Mouse (Mus musculus): ENCODE measurements around the gene Daam1. TPM values are rescaled to one million over a fixed set of nuclear protein-coding genes. Genes with fewer than 3 reads are reported as not detected.
A peak's percentile ranks its signal among the peaks of the same experiment; 100 is the strongest.

Gene Daam1
- total RNA-seq, 2 experiments from 2014 or later: 8.0 to 12.8 TPM

DNA sequence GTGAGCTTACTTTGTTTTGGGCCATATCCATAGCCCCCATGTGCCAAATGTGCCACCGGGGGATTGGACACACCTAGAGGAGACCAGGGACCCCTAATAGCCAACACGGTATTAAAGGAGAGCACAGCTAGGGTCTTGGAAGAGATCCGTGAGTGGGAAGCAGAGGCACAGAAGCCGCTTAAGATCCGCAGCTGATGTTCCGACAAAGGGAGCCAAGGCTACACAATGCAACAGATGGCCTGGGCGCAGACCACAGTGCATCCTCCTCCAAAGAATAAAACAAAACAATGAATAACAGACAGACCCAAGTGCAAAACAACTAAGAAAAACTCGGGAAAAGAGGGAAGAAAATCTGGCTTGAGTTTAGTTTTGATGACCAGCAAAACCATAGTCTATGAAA, 165.0 kb downstream of the Daam1 start:
- Histone ChIP-seq H3K4me3 (no peak overlapping the region), H3K27ac (peak overlapping the region; percentile 28; the same call in 1 of the 2 replicates)
- no peak for TF ChIP-seq CTCF (IDR thresholded peaks at IDR 0.05)
- intact Hi-C loops (cut with DNase I): no loop called here
- DNase-seq: peak; percentile 29

DNA sequence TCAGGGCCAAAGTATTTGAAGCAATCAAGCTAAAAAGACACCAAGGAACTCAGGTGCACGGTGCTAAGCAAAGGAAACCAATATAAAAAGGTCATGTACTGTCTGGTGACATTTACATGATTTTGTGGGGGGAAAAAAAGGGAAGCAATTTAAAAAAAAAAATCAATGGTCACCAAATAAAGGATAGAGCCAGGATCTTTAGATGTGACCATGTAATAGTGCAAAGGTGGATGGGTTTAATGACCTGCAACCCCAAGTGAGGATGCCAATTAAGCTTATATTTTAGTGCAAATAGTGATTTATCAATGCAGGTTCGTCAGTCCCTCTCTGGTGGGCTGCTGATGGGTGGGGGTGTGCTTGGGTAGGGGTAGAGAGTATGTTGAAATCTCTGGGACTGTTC, 166.0 kb downstream of the Daam1 start:
- no peak for TF ChIP-seq CTCF (IDR thresholded peaks at IDR 0.05)
- no peak overlapping the region for H3K27ac ChIP-seq
- no peak for DNase-seq
- no peak overlapping the region for H3K4me3 ChIP-seq
- intact Hi-C loops (cut with DNase I): no loop called here

DNA sequence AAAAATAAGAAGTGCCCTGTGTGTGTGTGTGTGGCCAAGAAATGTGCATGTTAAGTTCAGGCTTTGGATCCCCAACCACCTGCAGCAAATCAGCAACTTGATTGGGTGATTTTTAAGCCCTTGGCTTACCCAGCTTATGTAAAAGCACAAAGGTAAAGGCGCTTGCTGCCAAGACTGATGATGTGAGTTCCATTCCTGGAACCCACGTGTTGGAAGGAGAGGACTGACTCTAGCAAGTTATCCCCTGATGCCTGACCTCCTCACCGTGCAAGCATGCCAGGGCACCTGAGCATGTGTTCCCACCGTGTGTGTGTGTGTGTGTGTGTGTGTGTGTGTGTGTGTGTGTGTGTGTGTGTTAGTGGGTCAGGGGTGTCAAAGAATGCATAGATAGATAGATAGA, 166.5 kb downstream of the Daam1 start:
- no peak overlapping the region for H3K27ac ChIP-seq
- intact Hi-C loops (cut with DNase I): no loop called here
- TF ChIP-seq CTCF (IDR thresholded peaks at IDR 0.05): no peak
- DNase-seq: no peak
- no peak overlapping the region for H3K4me3 ChIP-seq

DNA sequence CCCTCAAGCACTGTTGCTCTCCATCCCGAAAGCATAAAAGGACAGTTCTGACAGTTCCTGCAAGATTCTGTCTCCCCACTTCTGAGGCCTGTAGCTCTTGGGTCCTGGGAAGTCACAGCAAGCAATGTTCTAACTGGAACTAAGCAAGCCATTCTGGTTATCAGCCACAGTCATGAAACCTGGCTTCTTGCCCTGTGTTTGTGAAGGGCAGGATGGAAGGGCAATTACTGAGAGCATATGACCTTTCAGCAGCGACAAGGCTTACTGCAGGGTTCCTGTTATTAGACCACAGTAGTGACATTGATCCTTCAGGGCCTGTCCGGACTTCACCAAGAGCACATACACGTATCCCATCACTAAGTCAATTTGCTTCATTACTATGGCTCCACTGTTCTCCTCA, 167.8 kb downstream of the Daam1 start:
- peak overlapping the region; percentile 58 for H3K27ac ChIP-seq
- no peak for TF ChIP-seq CTCF (IDR thresholded peaks at IDR 0.05)
- DNase-seq: peak; percentile 37
- H3K4me3 ChIP-seq: no peak overlapping the region
- intact Hi-C loops (cut with DNase I): no loop called here

DNA sequence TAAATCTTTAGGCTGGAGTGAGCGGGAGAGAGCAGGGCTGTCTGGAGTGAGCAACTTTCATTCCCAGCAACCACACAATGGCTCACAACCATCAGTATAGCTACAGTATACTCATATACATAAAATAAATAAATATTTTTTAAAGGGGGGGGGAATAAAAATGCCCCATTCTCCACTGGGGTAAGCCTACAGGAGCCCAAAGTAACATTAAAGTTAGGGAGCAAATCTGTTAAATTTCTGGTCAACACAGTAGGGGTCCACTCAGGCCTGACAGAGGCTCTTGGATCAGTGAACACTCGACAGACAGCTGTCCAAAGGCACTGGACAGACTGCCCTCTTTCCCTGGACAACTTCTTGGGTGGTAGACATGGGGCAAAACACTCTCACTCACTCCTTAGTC, 168.8 kb downstream of the Daam1 start:
- no peak for DNase-seq
- no peak overlapping the region for H3K4me3 ChIP-seq
- no peak overlapping the region for H3K27ac ChIP-seq
- intact Hi-C loops (cut with DNase I): no loop called here
- no peak for TF ChIP-seq CTCF (IDR thresholded peaks at IDR 0.05)

DNA sequence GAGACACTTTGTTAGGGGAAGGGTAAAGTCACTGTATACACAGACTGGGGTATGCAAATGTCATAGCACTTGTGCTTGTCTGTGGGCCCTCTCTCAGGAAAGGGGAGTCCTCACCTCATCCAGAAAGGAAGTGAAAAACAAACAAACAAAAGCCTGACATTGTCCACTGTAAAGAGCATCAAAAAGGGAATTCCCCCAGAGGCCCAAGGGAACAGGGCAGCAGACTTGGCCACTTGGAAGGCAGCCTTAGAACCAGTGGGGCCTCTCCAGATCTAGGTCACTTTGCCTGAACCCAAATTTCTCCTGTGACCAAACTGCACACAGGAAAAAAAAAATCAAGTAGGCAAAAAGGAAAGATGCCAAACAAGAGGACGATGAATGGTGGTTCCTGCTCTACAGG, 170.9 kb downstream of the Daam1 start:
- H3K27ac ChIP-seq: no peak overlapping the region
- intact Hi-C loops (cut with DNase I): no loop called here
- TF ChIP-seq CTCF (IDR thresholded peaks at IDR 0.05): no peak
- no peak for DNase-seq
- no peak overlapping the region for H3K4me3 ChIP-seq

DNA sequence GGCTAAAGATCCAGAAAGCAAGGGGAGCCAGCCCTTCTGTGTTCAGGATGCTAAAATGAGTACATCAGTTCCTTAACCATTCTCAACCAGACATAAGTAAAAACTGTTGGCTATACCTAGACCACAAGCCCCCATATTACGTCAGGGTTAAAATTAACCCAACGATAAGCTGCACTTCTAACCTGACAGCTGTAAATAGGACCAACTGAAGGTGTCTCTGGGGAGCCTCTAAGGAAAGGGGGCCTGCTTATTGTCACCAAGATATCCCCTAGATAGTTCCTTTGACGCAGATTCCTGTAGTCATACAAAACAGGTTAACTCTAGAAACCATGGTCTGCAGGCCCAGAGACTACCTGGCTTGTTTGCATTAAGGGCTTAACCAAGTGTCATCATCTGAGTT, 174.4 kb downstream of the Daam1 start:
- H3K27ac ChIP-seq: no peak overlapping the region
- TF ChIP-seq CTCF (IDR thresholded peaks at IDR 0.05): no peak
- DNase-seq: no peak
- intact Hi-C loops (cut with DNase I): no loop called here
- no peak overlapping the region for H3K4me3 ChIP-seq

DNA sequence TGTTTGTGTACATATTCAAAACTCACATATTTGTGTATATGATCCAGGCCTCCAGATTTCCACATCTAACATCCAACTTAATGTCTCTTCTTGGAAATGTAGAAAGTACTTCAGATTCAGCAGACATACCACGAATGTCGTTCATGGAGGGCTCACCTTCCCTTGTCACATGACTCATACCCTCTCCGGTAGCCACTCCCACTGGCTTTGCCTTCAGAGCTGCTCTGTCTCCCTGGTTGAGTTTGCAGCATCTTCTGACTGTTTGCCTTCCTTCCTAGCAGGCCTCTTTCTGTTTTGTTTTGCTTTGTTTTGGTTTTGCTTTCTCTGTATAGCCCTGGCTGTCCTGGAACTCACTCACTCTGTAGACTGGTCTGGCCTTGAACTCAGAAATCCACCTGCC, 176.8 kb downstream of the Daam1 start:
- H3K27ac ChIP-seq: no peak overlapping the region
- no peak overlapping the region for H3K4me3 ChIP-seq
- intact Hi-C loops (cut with DNase I): no loop called here
- DNase-seq: no peak
- TF ChIP-seq CTCF (IDR thresholded peaks at IDR 0.05): no peak

DNA sequence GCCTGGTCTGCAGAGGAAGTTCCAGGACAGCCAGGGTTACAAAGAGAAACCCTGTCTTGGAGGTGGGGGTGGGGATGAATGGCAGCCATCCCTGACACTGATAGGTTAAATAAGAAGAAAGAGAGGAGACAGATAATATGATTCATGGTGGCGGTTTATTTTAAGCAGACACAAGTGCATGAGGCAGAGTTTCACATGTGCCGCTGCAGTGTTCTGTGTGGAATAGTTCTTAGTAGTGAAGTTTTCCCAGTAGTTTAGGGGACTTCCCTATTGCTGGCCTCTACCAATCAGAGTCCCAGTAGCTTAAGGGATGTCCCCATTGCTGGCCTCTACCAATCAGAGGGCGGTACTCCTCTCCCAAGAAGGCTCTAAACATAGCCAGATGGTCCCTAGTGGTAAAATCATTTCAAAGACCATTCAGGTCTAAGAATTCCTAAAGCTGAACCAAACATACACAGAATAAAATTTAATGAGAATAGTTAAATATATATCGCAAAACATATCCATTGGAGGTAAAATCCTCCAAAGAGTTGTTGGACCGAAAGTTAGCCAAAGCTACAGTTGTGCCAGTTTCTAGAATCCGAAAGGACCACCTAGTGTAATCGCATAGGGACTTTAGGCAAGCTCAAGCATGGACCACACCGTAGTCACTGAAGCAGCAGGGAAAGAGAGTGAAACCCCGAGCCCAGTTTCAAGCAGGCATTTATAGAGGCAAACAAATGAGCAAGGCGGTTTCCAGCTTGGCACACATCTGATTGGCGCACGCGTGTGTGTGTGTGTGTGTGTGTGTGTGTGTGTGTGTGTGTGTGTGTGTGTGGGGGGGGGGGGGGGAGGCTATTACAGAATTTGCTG, 178.4 kb downstream of the Daam1 start:
- no peak overlapping the region for H3K4me3 ChIP-seq
- TF ChIP-seq CTCF (IDR thresholded peaks at IDR 0.05): no peak
- no peak for DNase-seq
- intact Hi-C loops (cut with DNase I): no loop called here
- H3K27ac ChIP-seq: no peak overlapping the region

DNA sequence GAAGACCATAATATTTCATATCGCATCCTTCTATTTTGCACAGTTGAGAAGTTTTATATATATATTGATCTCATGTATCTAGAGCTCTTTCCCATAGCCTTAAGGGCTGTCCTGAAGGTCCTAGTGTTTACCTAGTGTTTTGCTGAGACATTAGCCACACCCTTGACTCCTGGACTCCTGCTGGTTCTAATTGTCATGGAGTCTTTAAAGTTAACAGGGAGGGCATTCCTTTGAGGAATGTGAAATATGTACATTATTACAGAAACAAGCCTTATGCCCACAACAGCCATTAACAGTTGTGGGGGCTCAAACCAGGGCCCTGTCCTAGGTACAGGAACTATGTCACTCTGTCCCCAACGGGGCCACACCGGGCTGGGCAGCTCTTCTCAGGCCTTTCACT, 180.5 kb downstream of the Daam1 start:
- no peak overlapping the region for H3K4me3 ChIP-seq
- DNase-seq: no peak
- no peak overlapping the region for H3K27ac ChIP-seq
- intact Hi-C loops (cut with DNase I): no loop called here
- TF ChIP-seq CTCF (IDR thresholded peaks at IDR 0.05): no peak

DNA sequence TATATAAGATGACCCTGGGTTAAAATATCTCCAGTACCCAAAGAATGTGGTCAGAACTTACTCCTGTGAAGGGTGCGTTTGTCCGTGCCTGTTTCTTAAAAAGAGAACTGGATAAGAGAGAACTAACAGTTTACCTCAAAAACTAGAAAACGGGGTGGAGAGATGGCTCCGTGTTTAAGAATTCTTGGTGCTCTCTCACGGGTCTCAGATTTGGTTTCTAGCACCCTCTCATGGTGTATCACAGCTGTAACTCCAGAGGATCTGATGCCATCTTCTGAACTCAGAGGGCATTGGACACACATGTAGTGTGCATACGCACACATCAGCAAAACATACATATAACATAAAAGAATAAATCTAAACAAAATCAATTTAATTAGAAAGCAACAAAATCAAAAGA, 181.2 kb downstream of the Daam1 start:
- no peak overlapping the region for H3K27ac ChIP-seq
- peak; percentile 24; the same call in 1 of the 2 replicates for TF ChIP-seq CTCF (IDR thresholded peaks at IDR 0.05)
- intact Hi-C loops (cut with DNase I): no loop called here
- H3K4me3 ChIP-seq: no peak overlapping the region
- DNase-seq: no peak

DNA sequence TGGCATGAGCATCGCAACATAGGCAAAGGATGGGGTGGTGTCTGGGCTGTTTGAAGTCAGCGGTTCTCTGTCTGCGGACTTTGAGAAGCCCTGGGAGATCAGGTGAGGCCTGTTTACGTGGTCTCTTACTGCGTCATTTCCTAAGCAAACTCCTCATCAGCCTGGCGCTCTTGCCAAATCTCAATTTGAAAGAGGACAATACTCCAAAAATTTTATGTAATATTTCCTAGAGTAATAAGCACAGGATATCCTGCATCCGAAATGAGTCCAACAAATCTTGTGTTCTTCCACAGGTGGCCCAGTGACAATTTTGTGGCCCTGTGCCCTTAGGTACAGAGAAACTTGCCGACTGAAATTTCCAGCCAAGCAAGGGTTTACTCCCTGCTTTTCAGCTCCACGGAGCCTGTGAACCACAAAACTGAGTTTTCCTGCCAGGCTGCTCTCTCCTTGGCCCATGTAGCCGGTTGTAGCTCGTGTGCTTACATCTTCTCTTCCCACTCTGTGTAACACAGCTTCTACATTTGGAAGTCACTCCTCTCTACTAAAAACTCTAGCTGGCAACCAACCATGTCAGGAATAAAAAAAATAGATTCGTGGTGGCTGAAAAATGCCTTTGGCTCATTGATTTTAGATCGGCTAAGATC, 183.0 kb downstream of the Daam1 start:
- H3K4me3 ChIP-seq: peak overlapping the region; percentile 47
- intact Hi-C loops (cut with DNase I): no loop called here
- TF ChIP-seq CTCF (IDR thresholded peaks at IDR 0.05): no peak
- no peak for DNase-seq
- H3K27ac ChIP-seq: peak overlapping the region; percentile 70

DNA sequence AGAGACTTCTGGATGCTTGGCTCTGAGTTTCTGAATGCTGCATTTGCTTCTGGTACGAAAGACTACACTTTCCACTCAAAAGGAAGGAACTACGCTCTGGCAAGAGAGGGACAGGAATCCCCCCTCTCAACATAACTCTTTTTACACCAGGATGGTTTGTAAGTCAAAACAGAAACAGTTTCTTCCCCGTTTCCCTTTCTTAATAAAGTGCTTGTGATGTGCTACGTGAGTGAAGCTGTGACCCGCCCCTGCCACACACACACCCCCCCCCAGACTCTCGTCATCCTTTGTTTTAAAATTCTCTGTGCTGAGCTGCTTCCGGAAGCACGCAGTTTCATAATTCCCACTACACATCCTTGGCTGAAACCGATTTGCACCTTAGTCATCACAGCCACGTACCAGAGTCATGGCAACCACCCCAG, 183.5 kb downstream of the Daam1 start:
- intact Hi-C loops (cut with DNase I): no loop called here
- no peak for TF ChIP-seq CTCF (IDR thresholded peaks at IDR 0.05)
- no peak for DNase-seq
- Histone ChIP-seq H3K4me3 (peak overlapping the region; percentile 47), H3K27ac (peak overlapping the region; percentile 70)

DNA sequence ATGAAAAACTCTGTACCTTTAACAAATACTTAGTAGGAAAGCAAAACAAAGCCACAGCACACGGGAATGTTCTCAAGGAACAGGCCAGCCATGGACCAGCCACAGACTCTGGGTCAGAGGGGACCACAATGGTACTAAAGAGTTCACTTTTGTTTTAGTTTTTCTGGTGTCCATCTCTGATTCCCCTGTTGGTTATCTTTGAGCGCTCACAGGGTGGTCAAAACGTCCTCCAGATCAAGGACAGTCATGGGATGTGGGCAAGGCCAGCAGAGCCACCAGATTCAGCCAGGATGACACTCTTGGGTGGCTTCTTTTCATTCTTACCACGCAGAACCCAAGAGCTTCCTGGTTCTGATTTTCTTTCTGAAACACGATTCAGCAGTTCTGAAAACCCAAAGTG, 184.4 kb downstream of the Daam1 start:
- intact Hi-C loops (cut with DNase I): no loop called here
- no peak overlapping the region for H3K4me3 ChIP-seq
- H3K27ac ChIP-seq: no peak overlapping the region
- no peak for DNase-seq
- TF ChIP-seq CTCF (IDR thresholded peaks at IDR 0.05): no peak
